In genomic region chr14:121035663-121036473, GRCm38 (mm10) we compare ENCODE assay signal across 9 mouse cellular contexts. TPM values are rescaled to one million over a fixed set of nuclear protein-coding genes. Genes with fewer than 3 reads are reported as not detected.
DNase-seq lines count a peak whose midpoint lies in the region; ATAC-seq and TF ChIP-seq lines count a peak whose summit lies in the region.
"Had no signal": no experiment of that assay in that cellular context is flagged by ENCODE, and none has a peak within 500 bp of the region (broad histone marks: within the 10 kb centered on the region; RNA-seq: fewer than 3 reads in every experiment).

No protein-coding gene starts in this region.

- peak overlapping the region; percentile 86 for H3K27ac ChIP-seq in gastrocnemius, adult 2 months
- H3K27ac ChIP-seq in hindbrain, postnatal 0 days: peak overlapping the region; percentile 89
- peak overlapping the region; percentile 93 for H3K27ac ChIP-seq in limb, embryonic 13.5 days
- H3K27ac ChIP-seq in midbrain, embryonic 13.5 days: peak overlapping the region; percentile 88

- DNase-seq in gastrocnemius, adult 2 months: peak; percentile 57
- DNase-seq in gastrocnemius, adult 18-20 months (ENCODE audit: low spot score): no peak
- peak; percentile 71 for DNase-seq in cerebellum, adult 9-11 months
- peak; percentile 50 for DNase-seq in gastrocnemius, postnatal 25 days
- DNase-seq in hindbrain, postnatal 0 days (ENCODE audit: low spot score): peak; percentile 72
- peak; percentile 23 for DNase-seq in splenic B cell, adult 2 months (ENCODE audit: low read depth, low spot score)

- peaks cover 16% of the 10 kb centered on the region for H3K4me1 ChIP-seq in hindbrain, postnatal 0 days (ENCODE audit: insufficient read depth, low read length)
- peaks cover 48% of the 10 kb centered on the region for H3K4me1 ChIP-seq in limb, embryonic 13.5 days
- H3K4me1 ChIP-seq in midbrain, embryonic 13.5 days (replicated peaks): peaks cover 36% of the 10 kb centered on the region

- peak overlapping the region; percentile 92 for H3K4me2 ChIP-seq in hindbrain, postnatal 0 days (ENCODE audit: low read depth, low read length)
- H3K4me2 ChIP-seq in limb, embryonic 13.5 days (replicated peaks): peak overlapping the region; percentile 94
- H3K4me2 ChIP-seq in midbrain, embryonic 13.5 days (replicated peaks): peak overlapping the region; percentile 91

- peak overlapping the region; percentile 95 for H3K9ac ChIP-seq in hindbrain, postnatal 0 days (replicated peaks; ENCODE audit: low read length)
- H3K9ac ChIP-seq in limb, embryonic 13.5 days: peak overlapping the region; percentile 98
- H3K9ac ChIP-seq in midbrain, embryonic 13.5 days (replicated peaks): peak overlapping the region; percentile 94

- no peaks in the 10 kb centered on the region for H3K36me3 ChIP-seq in hindbrain, postnatal 0 days (ENCODE audit: insufficient read depth, low read length)
- no peaks in the 10 kb centered on the region for H3K36me3 ChIP-seq in limb, embryonic 13.5 days
- no peaks in the 10 kb centered on the region for H3K36me3 ChIP-seq in midbrain, embryonic 13.5 days
- no peaks in the 10 kb centered on the region for H3K36me3 ChIP-seq in splenic B cell, adult 2 months (ENCODE audit: control insufficient read depth, insufficient read depth, low read length, poor library complexity, severe bottlenecking)
- H3K36me3 ChIP-seq: G1E had no signal

- H3K4me3 ChIP-seq in gastrocnemius, adult 2 months: peak overlapping the region; percentile 95
- peak overlapping the region; percentile 73 for H3K4me3 ChIP-seq in hindbrain, postnatal 0 days (ENCODE audit: low read length)
- H3K4me3 ChIP-seq in limb, embryonic 13.5 days: peak overlapping the region; percentile 93
- peak overlapping the region; percentile 89 for H3K4me3 ChIP-seq in midbrain, embryonic 13.5 days (replicated peaks)

- no peaks in the 10 kb centered on the region for H3K9me3 ChIP-seq in hindbrain, postnatal 0 days (ENCODE audit: low read length)
- H3K9me3 ChIP-seq in limb, embryonic 13.5 days: peaks cover 1% of the 10 kb centered on the region; the same call in 1 of the 2 replicates
- no peaks in the 10 kb centered on the region for H3K9me3 ChIP-seq in midbrain, embryonic 13.5 days

- under 1% methylated on average over 68 of the region's 100 CpGs for WGBS in hindbrain, postnatal 0 days
- WGBS in limb, embryonic 13.5 days: under 1% methylated on average over 60 of the region's 100 CpGs
- under 1% methylated on average over 91 of the region's 100 CpGs for WGBS in midbrain, embryonic 13.5 days

- no peaks in the 10 kb centered on the region for H3K27me3 ChIP-seq in hindbrain, postnatal 0 days (ENCODE audit: insufficient read depth, low read length)
- H3K27me3 ChIP-seq in limb, embryonic 13.5 days: peaks cover 10% of the 10 kb centered on the region; the same call in 1 of the 2 replicates
- H3K27me3 ChIP-seq in midbrain, embryonic 13.5 days: peaks cover 13% of the 10 kb centered on the region
- H3K27me3 ChIP-seq in splenic B cell, adult 2 months (ENCODE audit: control insufficient read depth, insufficient read depth, low read length, poor library complexity, severe bottlenecking): no peaks in the 10 kb centered on the region; the same call in none of the 2 replicates

- intact Hi-C loops in gastrocnemius, adult 2 months (cut with DNase I): loop anchor here (1.0 to 5.0 kb wide), 2 partner anchors 184 to 204 kb away; no protein-coding TSS in a partner anchor

- TF ChIP-seq CTCF in gastrocnemius, adult 2 months (IDR thresholded peaks at IDR 0.05): no peak
- peak; percentile 38 for TF ChIP-seq CTCF in hindbrain, postnatal 0 days (IDR thresholded peaks at IDR 0.05; ENCODE audit: low read depth)

- peak; percentile 81 for ATAC-seq in hindbrain, postnatal 0 days
- peak; percentile 77 for ATAC-seq in limb, embryonic 13.5 days (ENCODE audit: low FRiP score, low read depth)
- peak; percentile 81 for ATAC-seq in midbrain, embryonic 13.5 days

RNA-seq across cellular contexts. Expression of gene Farp1, which starts 0.9 kb away (rescaled TPM):
- 1 to 10 TPM; 5.7 to 6.2 TPM for total RNA-seq in gastrocnemius, adult 2 months (2021)
- total RNA-seq in gastrocnemius, adult 18-20 months (2021): 1 to 10 TPM; 5.3 to 6.1 TPM
- total RNA-seq in gastrocnemius, postnatal 25 days (2021): 1 to 10 TPM; 7.2 to 8.3 TPM
- 82.7 and 99.0 TPM in 2 replicates for total RNA-seq in hindbrain, postnatal 0 days (2014; rRNA removed)
- polyA plus RNA-seq in hindbrain, postnatal 0 days (2015; fragmentation: Nextera tagmentation; extraction: Ambion mirVana): 27.2 and 31.7 TPM in 2 replicates
- 39.0 and 40.9 TPM in 2 replicates for polyA plus RNA-seq in limb, embryonic 13.5 days (2015; fragmentation: Nextera tagmentation; extraction: Ambion mirVana)
- polyA plus RNA-seq in midbrain, embryonic 13.5 days (2015; fragmentation: Nextera tagmentation; extraction: Ambion mirVana): 21.3 and 22.5 TPM in 2 replicates
